ENCODE assay signal across 8 mouse cellular contexts in genomic region chr1:74947986-74948670, GRCm38 (mm10). TPM values are rescaled to one million over a fixed set of nuclear protein-coding genes. Genes with fewer than 3 reads are reported as not detected.
DNase-seq lines count a peak whose midpoint lies in the region; ATAC-seq and TF ChIP-seq lines count a peak whose summit lies in the region.

No protein-coding gene starts in this region.

- H3K9me3 ChIP-seq in forebrain, postnatal 0 days (ENCODE audit: low read length): no peaks in the 10 kb centered on the region
- H3K9me3 ChIP-seq in midbrain, embryonic 12.5 days: no peaks in the 10 kb centered on the region

- 1% methylated on average over 41 of the region's 41 CpGs for WGBS in forebrain, postnatal 0 days
- WGBS in midbrain, embryonic 12.5 days: 2% methylated on average over 37 of the region's 41 CpGs

- 0 out of 2 replicates have a peak, but pooled peaks cover 18% of the 10 kb centered on the region for H3K4me1 ChIP-seq in forebrain, postnatal 0 days (ENCODE audit: insufficient read depth)
- peaks cover 34% of the 10 kb centered on the region for H3K4me1 ChIP-seq in midbrain, embryonic 12.5 days

- peak overlapping the region; percentile 31; the same call in 1 of the 2 replicates for H3K9ac ChIP-seq in forebrain, postnatal 0 days
- H3K9ac ChIP-seq in midbrain, embryonic 12.5 days (replicated peaks): peak overlapping the region; percentile 50; the same call in 1 of the 2 replicates

- no peak for ATAC-seq in forebrain, postnatal 0 days
- ATAC-seq in midbrain, embryonic 12.5 days (ENCODE audit: low FRiP score, low read depth): no peak

- no peak overlapping the region for H3K27ac ChIP-seq in forebrain, postnatal 0 days (ENCODE audit: low read depth, low read length)
- H3K27ac ChIP-seq in midbrain, embryonic 12.5 days (replicated peaks): no peak overlapping the region

- H3K4me2 ChIP-seq in forebrain, postnatal 0 days (ENCODE audit: low read depth): peak overlapping the region; percentile 48
- peak overlapping the region; percentile 57 for H3K4me2 ChIP-seq in midbrain, embryonic 12.5 days (replicated peaks)

- TF ChIP-seq CTCF in forebrain, postnatal 0 days (IDR thresholded peaks at IDR 0.05; ENCODE audit: low read depth): no peak

- H3K27me3 ChIP-seq in forebrain, postnatal 0 days (ENCODE audit: insufficient read depth, low read length): peaks cover 63% of the 10 kb centered on the region
- peaks cover 97% of the 10 kb centered on the region for H3K27me3 ChIP-seq in midbrain, embryonic 12.5 days

- peak overlapping the region; percentile 29 for H3K4me3 ChIP-seq in forebrain, postnatal 0 days (ENCODE audit: low read depth, low read length)
- H3K4me3 ChIP-seq in midbrain, embryonic 12.5 days: peak overlapping the region; percentile 35

- H3K36me3 ChIP-seq in forebrain, postnatal 0 days (ENCODE audit: insufficient read depth): no peaks in the 10 kb centered on the region
- no peaks in the 10 kb centered on the region for H3K36me3 ChIP-seq in midbrain, embryonic 12.5 days

- DNase-seq in testis, postnatal 10 days (ENCODE audit: low spot score): peak; percentile 52
- DNase-seq in testis, postnatal 14 days (ENCODE audit: low spot score): no peak
- DNase-seq in forebrain, postnatal 0 days: no peak
- DNase-seq in kidney, adult 18-20 months: peak; percentile 48
- no peak for DNase-seq in right cerebral cortex, postnatal 25 days
- no peak for DNase-seq in layer of hippocampus, adult 8-10 months (ENCODE audit: low spot score in 2 of 2)
- no peak for DNase-seq in ovary, postnatal 14 days (ENCODE audit: low spot score)

RNA-seq across cellular contexts. Expression of gene Ihh, which starts 3.3 kb away (rescaled TPM):
- total RNA-seq in forebrain, postnatal 0 days (2014; rRNA removed): 0.08 and 0.29 TPM in 2 replicates
- 0.11 and 0.19 TPM in 2 replicates for polyA plus RNA-seq in forebrain, postnatal 0 days (2015; fragmentation: Nextera tagmentation; extraction: Ambion mirVana)
- polyA plus RNA-seq in midbrain, embryonic 12.5 days (2016; fragmentation: Nextera tagmentation; extraction: Ambion mirVana): 0.14 and 0.23 TPM in 2 replicates
- under 1 TPM in 3 of 4 experiments, not detected in 1; 0.20 to 0.37 (median 0.32) TPM for total RNA-seq in layer of hippocampus, adult 8-10 months (2022)

RNA-seq across cellular contexts. Expression of gene Cfap65, which starts 12.7 kb away (rescaled TPM):
- total RNA-seq in forebrain, postnatal 0 days (2014; rRNA removed): 2.1 and 3.4 TPM in 2 replicates
- polyA plus RNA-seq in forebrain, postnatal 0 days (2015; fragmentation: Nextera tagmentation; extraction: Ambion mirVana): 0.52 and 1.1 TPM in 2 replicates
- 0.16 and 0.17 TPM in 2 replicates for polyA plus RNA-seq in midbrain, embryonic 12.5 days (2016; fragmentation: Nextera tagmentation; extraction: Ambion mirVana)
- 1 to 10 TPM; 3.3 to 4.6 (median 3.6) TPM for total RNA-seq in layer of hippocampus, adult 8-10 months (2022)

RNA-seq across cellular contexts. Expression of gene Cryba2, which starts 55.2 kb away (rescaled TPM):
- not detected in 2 replicates for total RNA-seq in forebrain, postnatal 0 days (2014; rRNA removed)
- polyA plus RNA-seq in forebrain, postnatal 0 days (2015; fragmentation: Nextera tagmentation; extraction: Ambion mirVana): not detected in 2 replicates
- polyA plus RNA-seq in midbrain, embryonic 12.5 days (2016; fragmentation: Nextera tagmentation; extraction: Ambion mirVana): not detected in 2 replicates
- under 1 TPM in 2 of 4 experiments, not detected in 2; 0.74 to 0.82 TPM for total RNA-seq in layer of hippocampus, adult 8-10 months (2022)

Comparison
In these comparisons a context has a peak if more than half of its experiments do, and no peak if none do; other contexts are left out.
1. DNase-seq: peak in testis, postnatal 10 days (single experiment) and kidney, adult 18-20 months (single experiment); none in testis, postnatal 14 days (single experiment), forebrain, postnatal 0 days (single experiment), right cerebral cortex, postnatal 25 days (single experiment), layer of hippocampus, adult 8-10 months (0 of 2) and ovary, postnatal 14 days (single experiment).